Mouse (Mus musculus) liver, embryonic 14.5 days (tissue): ENCODE measurements around the gene Vill.

Source experiments
- CTCF ChIP-seq: IDR thresholded peaks from 2 replicates; pipeline ENCODE4 v1.5.1; 2016; ENCODE audit warnings: antibody characterized with exemption, low read depth, control low read depth
- EP300 ChIP-seq: IDR thresholded peaks from 2 replicates; pipeline ENCODE4 v1.6.1; 2016; ENCODE audit warnings: antibody characterized with exemption, low read depth

DNA sequence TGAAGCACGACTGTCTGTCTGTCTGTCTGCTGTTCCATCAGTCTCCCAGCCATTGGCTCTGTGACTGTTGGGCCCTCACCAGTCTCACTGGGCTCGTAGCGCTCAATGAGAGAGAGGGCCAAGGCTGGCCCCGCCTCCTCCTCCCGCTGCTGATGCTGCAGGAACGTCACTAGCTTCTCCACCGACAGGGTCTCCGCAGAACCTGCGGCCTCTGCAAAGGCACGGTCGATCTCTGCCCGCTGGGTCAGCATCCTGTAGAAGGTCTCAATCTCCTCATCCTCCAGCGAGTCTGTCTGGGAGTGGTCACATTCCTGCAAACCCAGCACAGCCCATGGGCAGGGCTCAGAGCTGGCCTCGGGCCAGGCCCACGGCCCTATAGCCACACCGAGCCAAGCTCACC is 23.1 kb downstream of the Vill start:
- no peak for TF ChIP-seq CTCF
- TF ChIP-seq EP300 = no peak
